ENCODE assay signal across 8 mouse cellular contexts in genomic region chr7:97580843-97581214, GRCm38 (mm10). TPM values are rescaled to one million over a fixed set of nuclear protein-coding genes. Genes with fewer than 3 reads are reported as not detected.
A peak's percentile ranks its signal among the peaks of the same experiment; 100 is the strongest.
DNase-seq lines count a peak whose midpoint lies in the region; ATAC-seq lines count a peak whose summit lies in the region.

No protein-coding gene starts in this region.

- peak overlapping the region; percentile 99 for H3K9ac ChIP-seq in hindbrain, embryonic 13.5 days

- H3K9me3 ChIP-seq in hindbrain, embryonic 13.5 days, result no peaks in the 10 kb centered on the region

- ATAC-seq in hindbrain, embryonic 13.5 days (ENCODE audit: low FRiP score), result peak; percentile 44

- H3K4me2 ChIP-seq in hindbrain, embryonic 13.5 days, result peak overlapping the region; percentile 68

- 0% methylated on average over 11 of the region's 11 CpGs for WGBS in hindbrain, embryonic 13.5 days

- H3K36me3 ChIP-seq in hindbrain, embryonic 13.5 days, result no peaks in the 10 kb centered on the region

- peak overlapping the region; percentile 100 for H3K4me3 ChIP-seq in hindbrain, embryonic 13.5 days

- no peaks in the 10 kb centered on the region for H3K27me3 ChIP-seq in hindbrain, embryonic 13.5 days

- H3K27ac ChIP-seq in hindbrain, embryonic 13.5 days, result peak overlapping the region; percentile 99

- H3K4me1 ChIP-seq in hindbrain, embryonic 13.5 days (replicated peaks), result peaks cover 19% of the 10 kb centered on the region

- peak; percentile 90 for DNase-seq in R1 (ENCODE audit: low read depth, low spot score)
- peak; percentile 85 for DNase-seq in cerebellum, adult 9-11 months
- DNase-seq in frontal cortex, postnatal 14 days (ENCODE audit: low spot score in 2 of 2), result peak; percentile 68 to 75
- DNase-seq in layer of hippocampus, postnatal 25 days (ENCODE audit: extremely low spot score in 1 of 2, low spot score in 1 of 2), result peak; percentile 54 to 67
- DNase-seq in lung, postnatal 25 days (ENCODE audit: low spot score), result peak; percentile 90
- DNase-seq in retina, postnatal 7 days (ENCODE audit: low read depth, low spot score), result peak; percentile 49
- DNase-seq in urinary bladder, postnatal 14 days (ENCODE audit: low spot score), result peak; percentile 83

RNA-seq across cellular contexts. Expression of gene Rsf1, which starts 1.1 kb away (rescaled TPM):
- 35.4 and 36.2 TPM in 2 replicates for polyA plus RNA-seq in hindbrain, embryonic 13.5 days (2015; fragmentation: Nextera tagmentation; extraction: Ambion mirVana)
- total RNA-seq in layer of hippocampus, postnatal 25 days (2021), result 10 to 100 TPM; 38.9 to 48.7 TPM

RNA-seq across cellular contexts. Expression of gene Aamdc, which starts 1.5 kb away (rescaled TPM):
- polyA plus RNA-seq in hindbrain, embryonic 13.5 days (2015; fragmentation: Nextera tagmentation; extraction: Ambion mirVana), result 45.9 and 51.0 TPM in 2 replicates
- total RNA-seq in layer of hippocampus, postnatal 25 days (2021), result 10 to 100 TPM; 50.1 to 51.7 TPM

Comparison
In these comparisons a context has a peak if more than half of its experiments do, and no peak if none do; other contexts are left out.
1. Peak in every context shown above with its lines: DNase-seq, ATAC-seq, H3K4me3 ChIP-seq and H3K27ac ChIP-seq.